Mouse (Mus musculus) neural tube, embryonic 15.5 days (tissue): Measurements from ENCODE around the gene Ptgs2. TPM values are rescaled to one million over a fixed set of nuclear protein-coding genes. Genes with fewer than 3 reads are reported as not detected.

Experiments used
- ATAC-seq: fragments of 200-750 bp; cut with Nextera tagmentation; 2 replicates; pipeline ENCODE4 v1.8.0; 2017; ENCODE audit warnings: mild to moderate bottlenecking, moderate TSS enrichment, moderate library complexity; ENCODE audit not compliant: low FRiP score
- H3K27ac ChIP-seq: fragments of 300-500 bp; sonication (generic); replicated peaks from 2 replicates; pipeline ENCODE4 v1.5.1; 2015; ENCODE audit warnings: mild to moderate bottlenecking, inconsistent platforms
- H3K27me3 ChIP-seq: fragments of 300-500 bp; sonication (generic); replicated peaks from 2 replicates; pipeline ENCODE4 v1.6.1; 2015; ENCODE audit warnings: inconsistent platforms
- H3K36me3 ChIP-seq: fragments of 300-500 bp; sonication (generic); 2 replicates; pipeline ENCODE4 v1.6.1; 2015; ENCODE audit warnings: inconsistent platforms
- H3K4me1 ChIP-seq: fragments of 300-500 bp; sonication (generic); 2 replicates; pipeline ENCODE4 v1.6.1; 2015; ENCODE audit warnings: inconsistent platforms
- H3K4me2 ChIP-seq: fragments of 300-500 bp; sonication (generic); 2 replicates; pipeline ENCODE4 v1.6.1; 2015; ENCODE audit warnings: inconsistent platforms, mild to moderate bottlenecking, moderate library complexity
- H3K4me3 ChIP-seq: fragments of 300-500 bp; sonication (generic); replicated peaks from 2 replicates; pipeline ENCODE4 v1.5.1; 2015; ENCODE audit warnings: mild to moderate bottlenecking, inconsistent platforms
- H3K9ac ChIP-seq: fragments of 300-500 bp; sonication (generic); replicated peaks from 2 replicates; pipeline ENCODE4 v1.6.1; 2015; ENCODE audit warnings: mild to moderate bottlenecking, inconsistent platforms
- H3K9me3 ChIP-seq: fragments of 300-500 bp; sonication (generic); replicated peaks from 2 replicates; pipeline ENCODE4 v1.6.1; 2016; ENCODE audit warnings: inconsistent platforms
- WGBS: fragments of 180-500 bp; shearing (Covaris S2); methylation state at CpG from one replicate; pipeline ENCODE4 v1.1.7; 2015; ENCODE audit warnings: mixed read lengths; 5-methylcytosine and 5-hydroxymethylcytosine counted together
- polyA plus RNA-seq: library from polyadenylated mRNA; unstranded; fragments of >200 nt; fragmentation: Nextera tagmentation; extraction: Ambion mirVana; gene quantifications from 2 replicates; pipeline ENCODE4 v1.2.1, GENCODE M21; 2015

The Ptgs2 gene
- polyA plus RNA-seq, 1 experiment from 2014 or later, result 0.03 TPM

DNA sequence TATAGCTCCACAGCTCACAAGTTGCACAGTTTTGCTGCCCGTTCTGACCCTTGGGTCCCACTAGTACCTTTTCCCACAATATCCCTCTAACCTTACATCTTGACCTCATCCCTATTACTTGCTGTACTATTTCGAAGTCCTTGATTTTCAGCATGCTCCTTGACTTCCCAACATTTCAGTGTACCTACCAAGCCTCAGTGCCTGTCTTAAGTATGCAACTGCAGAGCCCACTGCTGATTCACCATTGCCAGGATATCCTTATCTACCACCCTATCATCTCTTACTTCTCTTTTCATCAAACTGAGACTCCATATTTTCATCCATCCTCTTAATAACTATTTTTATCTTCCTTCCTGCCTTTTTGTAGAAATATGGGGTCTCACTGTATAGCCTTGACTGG lies 9.8 kb downstream of the Ptgs2 start:
- no peak overlapping the region for H3K4me3 ChIP-seq
- H3K9me3 ChIP-seq, result no peaks in the 10 kb centered on the region
- no peak overlapping the region for H3K9ac ChIP-seq
- no peaks in the 10 kb centered on the region for H3K27me3 ChIP-seq
- no peak for ATAC-seq
- H3K27ac ChIP-seq, result no peak overlapping the region
- no peaks in the 10 kb centered on the region for H3K4me1 ChIP-seq
- no peak overlapping the region for H3K4me2 ChIP-seq
- 87% methylated on average over 2 of the region's 2 CpGs for WGBS
- H3K36me3 ChIP-seq, result no peaks in the 10 kb centered on the region

DNA sequence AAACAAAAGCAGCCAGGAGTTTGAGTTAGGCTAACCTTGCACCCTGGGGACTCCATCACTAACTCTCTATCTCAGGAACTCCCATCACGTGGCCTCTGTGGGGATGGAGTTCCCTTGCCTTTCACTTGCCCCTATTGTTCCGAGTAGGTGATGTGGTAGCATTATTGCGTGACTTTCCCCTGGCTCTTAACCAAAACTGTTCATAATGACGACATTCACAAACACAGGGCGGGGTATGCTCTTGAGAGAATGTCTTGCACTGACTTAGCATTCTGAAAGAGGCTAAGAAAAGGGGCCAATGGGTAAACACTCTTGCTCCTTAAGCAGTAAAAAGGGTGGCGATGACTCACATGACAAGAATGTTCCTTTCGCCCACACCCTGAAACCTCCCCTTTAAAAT lies 15.5 kb downstream of the Ptgs2 start:
- Histone ChIP-seq H3K4me2 (no peak overlapping the region), H3K27ac (no peak overlapping the region), H3K27me3 (no peaks in the 10 kb centered on the region), H3K9me3 (no peaks in the 10 kb centered on the region), H3K9ac (no peak overlapping the region), H3K4me3 (no peak overlapping the region), H3K36me3 (no peaks in the 10 kb centered on the region), H3K4me1 (no peaks in the 10 kb centered on the region)
- no peak for ATAC-seq
- WGBS, result 64% methylated on average over 7 of the region's 7 CpGs

DNA sequence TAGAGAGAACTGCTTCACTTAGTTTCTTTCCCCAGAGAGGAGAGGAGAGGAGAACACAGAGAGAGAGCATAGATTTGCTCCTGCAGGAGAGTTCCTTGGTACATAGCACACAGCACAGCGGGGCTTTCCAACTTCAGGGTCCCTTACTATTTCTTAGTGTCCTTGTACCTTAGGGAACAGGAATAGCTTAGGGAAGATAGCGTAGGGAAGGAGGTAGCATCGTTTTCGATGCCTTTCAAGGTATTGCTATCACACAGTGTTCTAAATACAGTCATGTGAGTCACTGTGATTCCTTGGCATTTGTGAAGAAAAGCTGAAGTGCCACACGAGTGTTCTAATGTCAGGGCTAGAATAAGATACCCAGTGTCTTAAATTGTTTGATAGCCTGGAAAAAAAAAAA lies 18.5 kb downstream of the Ptgs2 start:
- Histone ChIP-seq H3K9me3 (no peaks in the 10 kb centered on the region), H3K27ac (no peak overlapping the region), H3K4me2 (no peak overlapping the region), H3K36me3 (no peaks in the 10 kb centered on the region), H3K27me3 (no peaks in the 10 kb centered on the region), H3K9ac (no peak overlapping the region), H3K4me3 (no peak overlapping the region), H3K4me1 (no peaks in the 10 kb centered on the region)
- WGBS, result 90% methylated on average over 5 of the region's 5 CpGs
- ATAC-seq, result no peak

DNA sequence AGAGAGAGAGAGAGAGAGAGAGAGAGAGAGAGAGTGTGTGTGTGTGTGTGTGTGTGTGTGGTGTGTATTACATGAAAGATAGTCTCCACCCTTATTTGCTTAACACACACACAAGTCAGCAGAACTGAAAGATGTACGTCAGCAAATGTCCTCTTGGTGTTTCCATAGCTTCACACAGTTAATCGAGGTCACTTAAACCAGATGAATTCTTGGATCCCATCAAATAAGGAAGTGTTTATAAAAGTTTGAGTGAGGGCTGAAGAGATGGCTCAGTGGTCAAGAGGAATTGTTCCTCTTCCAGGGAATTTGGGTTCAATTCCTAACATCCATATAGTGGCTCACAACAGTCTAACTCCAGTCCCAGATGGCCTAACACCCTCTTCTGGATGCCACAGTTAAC lies 25.7 kb downstream of the Ptgs2 start:
- H3K9ac ChIP-seq, result no peak overlapping the region
- 95% methylated on average over 2 of the region's 2 CpGs for WGBS
- ATAC-seq, result no peak
- no peaks in the 10 kb centered on the region for H3K4me1 ChIP-seq
- H3K27ac ChIP-seq, result no peak overlapping the region
- no peak overlapping the region for H3K4me3 ChIP-seq
- H3K4me2 ChIP-seq, result no peak overlapping the region
- H3K9me3 ChIP-seq, result no peaks in the 10 kb centered on the region; the same call in 1 of the 2 replicates
- H3K27me3 ChIP-seq, result no peaks in the 10 kb centered on the region
- H3K36me3 ChIP-seq, result no peaks in the 10 kb centered on the region

DNA sequence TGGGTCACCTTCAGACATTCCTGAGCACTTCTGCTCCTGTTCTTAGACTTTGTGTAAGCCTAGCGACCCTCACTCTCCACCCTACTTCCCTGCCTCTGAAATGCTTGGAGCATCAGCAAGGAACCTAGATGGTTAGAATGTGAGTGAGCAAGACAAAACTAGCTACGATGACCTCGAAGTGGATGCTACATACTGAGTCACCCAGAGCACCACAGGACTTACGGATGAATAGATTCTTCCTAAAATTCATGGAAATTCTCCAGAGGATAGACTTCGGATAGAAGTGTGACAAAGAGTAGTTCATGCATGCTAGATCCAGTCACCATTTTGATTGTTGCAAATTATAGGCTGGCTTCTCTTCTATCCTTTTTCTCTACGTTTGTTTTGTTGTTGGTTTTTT lies 30.2 kb downstream of the Ptgs2 start:
- no peak for ATAC-seq
- H3K4me1 ChIP-seq, result no peaks in the 10 kb centered on the region
- no peak overlapping the region for H3K27ac ChIP-seq
- H3K27me3 ChIP-seq, result no peaks in the 10 kb centered on the region
- H3K9ac ChIP-seq, result no peak overlapping the region
- whole genome bisulfite sequencing, result 74% methylated on average over 6 of the region's 6 CpGs
- H3K9me3 ChIP-seq, result no peaks in the 10 kb centered on the region; the same call in 1 of the 2 replicates
- H3K4me3 ChIP-seq, result no peak overlapping the region
- H3K4me2 ChIP-seq, result no peak overlapping the region
- no peaks in the 10 kb centered on the region for H3K36me3 ChIP-seq

DNA sequence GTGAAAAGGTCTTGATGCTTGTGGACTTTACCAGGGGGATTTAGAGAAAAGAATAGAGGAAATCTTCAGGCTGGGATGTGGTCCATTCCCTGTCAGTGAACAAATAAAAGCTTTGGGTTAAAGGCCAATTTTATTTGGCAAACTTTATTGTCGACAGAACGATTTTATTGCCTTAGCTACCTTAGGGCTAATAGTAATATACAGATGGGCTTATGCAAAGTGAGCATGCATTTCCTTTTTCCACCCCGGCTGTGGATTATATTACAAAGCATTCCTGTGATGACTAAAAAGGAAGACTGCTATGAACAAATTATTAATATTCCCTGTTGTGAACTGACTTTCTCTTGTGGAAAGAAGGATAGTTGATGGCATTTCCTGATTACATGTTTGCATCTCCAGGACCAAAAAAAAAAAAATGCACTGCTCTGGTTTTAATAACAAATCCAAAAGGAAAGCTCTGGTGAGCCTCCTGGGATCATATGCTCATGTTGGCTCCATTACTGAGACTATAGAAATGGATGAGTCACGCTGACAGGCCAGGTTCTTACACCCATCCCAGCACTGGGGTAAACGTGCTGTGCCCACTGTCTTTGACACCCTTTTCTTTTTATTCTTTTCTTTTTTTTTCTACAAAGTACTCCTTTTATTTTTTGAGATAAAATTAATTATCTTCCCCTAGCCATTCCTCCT lies 30.9 kb downstream of the Ptgs2 start:
- H3K27me3 ChIP-seq, result no peaks in the 10 kb centered on the region
- 65% methylated on average over 5 of the region's 5 CpGs for WGBS
- no peak overlapping the region for H3K4me3 ChIP-seq
- no peak overlapping the region for H3K9ac ChIP-seq
- ATAC-seq, result no peak
- no peak overlapping the region for H3K27ac ChIP-seq
- no peak overlapping the region for H3K4me2 ChIP-seq
- no peaks in the 10 kb centered on the region; the same call in 1 of the 2 replicates for H3K9me3 ChIP-seq
- no peaks in the 10 kb centered on the region for H3K4me1 ChIP-seq
- H3K36me3 ChIP-seq, result no peaks in the 10 kb centered on the region

DNA sequence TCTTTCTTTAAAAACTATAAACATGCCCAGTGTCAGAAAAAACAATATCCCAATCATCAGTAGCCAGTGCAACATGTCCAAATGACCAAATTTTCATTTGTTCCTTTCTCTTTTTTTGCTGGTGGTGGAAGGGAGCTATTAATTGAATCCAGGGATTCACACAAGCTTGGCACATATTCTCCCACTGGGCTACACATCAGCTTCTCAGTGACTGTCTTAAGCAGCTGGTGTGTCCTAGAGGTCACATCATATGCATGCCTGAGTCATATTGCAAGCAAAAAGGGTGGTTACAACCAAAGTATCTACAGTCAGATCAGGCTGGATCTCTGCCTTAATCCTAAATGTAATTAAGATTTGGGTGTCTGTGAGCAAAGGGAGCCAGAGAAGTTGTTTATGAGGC lies 35.5 kb downstream of the Ptgs2 start:
- ATAC-seq, result no peak
- no peak overlapping the region for H3K4me2 ChIP-seq
- H3K36me3 ChIP-seq, result no peaks in the 10 kb centered on the region

GRCm38 (mm10) chr1:150139730-150140129 lies 39.9 kb downstream of the Ptgs2 start:
- no peaks in the 10 kb centered on the region for H3K9me3 ChIP-seq
- ATAC-seq, result no peak

More for the DNA sequence above, 35.5 kb downstream of the Ptgs2 start:
- H3K4me3 ChIP-seq, result no peak overlapping the region
- H3K4me1 ChIP-seq, result no peaks in the 10 kb centered on the region
- H3K27ac ChIP-seq, result no peak overlapping the region
- H3K9me3 ChIP-seq, result no peaks in the 10 kb centered on the region
- H3K9ac ChIP-seq, result no peak overlapping the region
- H3K27me3 ChIP-seq, result no peaks in the 10 kb centered on the region

DNA sequence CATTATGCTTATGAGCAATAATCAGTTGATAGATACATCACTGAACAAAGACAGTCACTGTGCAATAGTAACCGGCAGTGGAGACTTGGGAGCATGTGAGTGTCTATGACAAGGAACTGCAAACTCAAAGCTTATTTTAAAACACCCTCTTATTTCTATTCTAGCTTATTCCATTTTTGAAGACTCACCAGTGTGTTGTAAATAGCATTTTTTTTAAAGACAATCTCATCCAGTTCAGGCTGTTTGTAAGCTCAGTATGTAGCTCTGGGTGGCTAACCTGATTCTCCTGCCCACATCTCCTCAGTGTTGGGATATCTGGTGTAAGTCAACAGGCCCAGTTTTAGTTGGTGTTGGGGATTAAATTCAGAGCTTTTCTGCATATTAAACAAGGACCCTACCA lies 42.1 kb downstream of the Ptgs2 start:
- Histone ChIP-seq H3K36me3 (no peaks in the 10 kb centered on the region), H3K4me2 (no peak overlapping the region), H3K27ac (no peak overlapping the region), H3K4me3 (no peak overlapping the region), H3K4me1 (no peaks in the 10 kb centered on the region), H3K9me3 (no peaks in the 10 kb centered on the region), H3K27me3 (no peaks in the 10 kb centered on the region), H3K9ac (no peak overlapping the region)
- no peak for ATAC-seq
- WGBS, result 87% methylated on average over 1 of the region's 1 CpGs

More at GRCm38 (mm10) chr1:150139730-150140129, 39.9 kb downstream of the Ptgs2 start:
- H3K4me1 ChIP-seq, result no peaks in the 10 kb centered on the region
- no peak overlapping the region for H3K27ac ChIP-seq
- no peak overlapping the region for H3K4me2 ChIP-seq
- WGBS, result 83% methylated on average over 9 of the region's 9 CpGs
- no peak overlapping the region for H3K4me3 ChIP-seq
- H3K9ac ChIP-seq, result no peak overlapping the region
- no peaks in the 10 kb centered on the region for H3K27me3 ChIP-seq
- H3K36me3 ChIP-seq, result no peaks in the 10 kb centered on the region

- Histone ChIP-seq H3K27ac (no peak overlapping the region), H3K4me1 (no peaks in the 10 kb centered on the region), H3K4me2 (no peak overlapping the region), H3K4me3 (no peak overlapping the region), H3K36me3 (no peaks in the 10 kb centered on the region), H3K9me3 (no peaks in the 10 kb centered on the region), H3K27me3 (no peaks in the 10 kb centered on the region), H3K9ac (no peak overlapping the region)
- 85% methylated on average over 1 of the region's 1 CpGs for WGBS
- ATAC-seq, result no peak
Measured at GRCm38 (mm10) chr1:150143578-150143977, 43.7 kb downstream of the Ptgs2 start.

DNA sequence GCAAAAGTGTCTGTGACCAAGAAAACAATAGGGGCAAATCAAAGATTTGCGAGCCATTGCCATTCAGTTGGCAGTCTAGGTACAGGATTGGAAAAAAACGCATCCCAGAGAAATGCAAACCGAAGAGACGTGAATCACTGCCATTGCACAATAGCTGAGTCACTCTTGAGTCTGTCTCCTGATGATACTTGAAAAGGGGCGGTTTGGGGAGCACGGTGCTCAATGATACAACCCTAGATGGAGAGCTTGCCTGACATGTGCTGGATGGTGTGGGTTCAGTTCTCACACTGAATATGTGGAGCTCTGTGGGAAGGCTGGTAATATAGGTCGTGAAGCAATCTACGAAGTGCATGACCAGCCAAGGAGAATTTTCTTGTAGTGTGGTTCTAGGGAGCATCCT lies 45.2 kb downstream of the Ptgs2 start:
- no peak overlapping the region for H3K4me2 ChIP-seq
- no peaks in the 10 kb centered on the region for H3K36me3 ChIP-seq
- no peaks in the 10 kb centered on the region for H3K27me3 ChIP-seq
- no peak overlapping the region for H3K9ac ChIP-seq
- no peaks in the 10 kb centered on the region for H3K4me1 ChIP-seq
- H3K9me3 ChIP-seq, result no peaks in the 10 kb centered on the region
- 79% methylated on average over 8 of the region's 8 CpGs for WGBS
- H3K27ac ChIP-seq, result no peak overlapping the region
- ATAC-seq, result no peak
- H3K4me3 ChIP-seq, result no peak overlapping the region

GRCm38 (mm10) chr1:150147272-150147671 lies 47.4 kb downstream of the Ptgs2 start:
- WGBS, result 95% methylated on average over 4 of the region's 4 CpGs
- Histone ChIP-seq H3K27ac (no peak overlapping the region), H3K9me3 (no peaks in the 10 kb centered on the region), H3K4me3 (no peak overlapping the region), H3K27me3 (no peaks in the 10 kb centered on the region), H3K4me2 (no peak overlapping the region), H3K9ac (no peak overlapping the region), H3K4me1 (no peaks in the 10 kb centered on the region), H3K36me3 (no peaks in the 10 kb centered on the region)
- no peak for ATAC-seq
